Mouse (Mus musculus) c-Kit-positive CD71-negative TER-119-negative erythroid progenitor cells, embryonic 14.5 days (primary cell): ENCODE data around the gene Rhox6.
"Not testable (repeated sequence)": the region's sequence is repeated elsewhere in the genome, so short reads cannot be mapped to it uniquely, and the experiment has no call there.

Experiments
- DNase-seq: peaks from one replicate; pipeline ENCODE4 v3.0.0-alpha.2; 2013; ENCODE audit warnings: low read depth

The Rhox6 gene

GRCm38 (mm10) chrX:37826610-37827009 lies at the start of gene Rhox6:
Gene Rhox6, plus strand, starts transcription at chrX:37826910.
- DNase-seq: not testable (repeated sequence)

- no peak for DNase-seq
These were observed 19.2 kb upstream of the Rhox6 start for GRCm38 (mm10) chrX:37807286-37808080.

- no peak for DNase-seq
These were observed 17.3 kb upstream of the Rhox6 start for GRCm38 (mm10) chrX:37809396-37809795.

- peak; percentile 3 for DNase-seq
These were observed 15.5 kb upstream of the Rhox6 start for GRCm38 (mm10) chrX:37811179-37811578.

GRCm38 (mm10) chrX:37815665-37816064 lies 11.0 kb upstream of the Rhox6 start:
- DNase-seq: no peak

GRCm38 (mm10) chrX:37831386-37831785 lies 4.7 kb downstream of the Rhox6 start, which contains the start of gene Rhox7a:
Gene Rhox7a, plus strand, starts transcription at chrX:37831686.
- not testable (repeated sequence) for DNase-seq

GRCm38 (mm10) chrX:37871641-37872040 lies 44.9 kb downstream of the Rhox6 start:
- DNase-seq: no peak

- DNase-seq: no peak
These were observed 52.1 kb downstream of the Rhox6 start, which contains the start of gene Rhox8 for GRCm38 (mm10) chrX:37878844-37879243. Gene Rhox8, minus strand, starts transcription at chrX:37878944.
